Mouse (Mus musculus): ENCODE data around the gene Lrba.

DNA sequence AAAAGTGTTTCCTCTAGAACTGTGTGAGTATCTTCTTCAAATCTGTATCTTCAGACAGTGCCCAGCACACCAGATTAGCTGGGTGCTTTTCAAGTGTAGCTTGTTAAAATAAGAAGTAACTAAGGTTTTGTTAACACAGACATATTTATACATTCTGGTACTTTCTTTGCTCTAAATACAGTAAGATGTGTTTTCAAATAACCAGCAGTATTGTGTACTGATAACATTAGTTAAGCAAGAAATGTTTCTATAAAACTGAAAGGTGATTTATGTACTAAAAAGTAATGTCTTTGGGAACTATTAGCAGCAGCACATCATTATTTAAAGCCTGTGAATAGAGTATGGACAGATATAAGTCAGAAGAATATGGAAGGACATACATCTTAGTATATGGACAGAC, 417.3 kb downstream of the Lrba start:
- no peak for TF ChIP-seq CTCF (IDR thresholded peaks at IDR 0.05; ENCODE audit: low read depth)
- TF ChIP-seq EP300 (IDR thresholded peaks at IDR 0.05; ENCODE audit: low read depth): no peak
